Mouse (Mus musculus) embryo, embryonic 10 days (tissue): ENCODE measurements at regions not wholly inside any gene's neighbourhood (a gene's known extent, or its start where the extent isn't known, plus 50 kb on each side); places are given as distances from the start of the nearest gene placed in this dataset.

Experiments used
- DNase-seq: peaks from one replicate; pipeline ENCODE4 v3.0.0-alpha.2; 2015; ENCODE audit warnings: low spot score

DNA sequence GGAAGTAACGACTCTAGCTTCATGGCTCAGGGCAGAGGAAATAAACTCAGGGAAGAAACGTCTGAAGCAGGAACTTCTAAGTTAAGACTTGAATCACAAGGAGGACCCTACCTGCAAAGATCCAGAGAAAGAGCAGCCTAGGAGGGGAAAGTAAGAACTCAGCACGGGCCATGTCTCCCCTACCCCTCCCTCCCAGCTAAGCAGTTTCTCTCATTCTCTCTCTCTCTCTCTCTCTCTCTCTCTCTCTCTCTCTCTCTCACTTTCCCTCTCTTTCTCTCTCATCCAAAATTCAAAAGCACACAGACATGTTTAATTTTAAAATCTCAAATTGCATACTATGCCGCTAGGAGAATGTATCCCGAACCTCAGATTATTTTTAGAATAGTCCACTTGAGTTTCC, 267.3 kb downstream of the Dhx15 start:
- no peak for DNase-seq

DNA sequence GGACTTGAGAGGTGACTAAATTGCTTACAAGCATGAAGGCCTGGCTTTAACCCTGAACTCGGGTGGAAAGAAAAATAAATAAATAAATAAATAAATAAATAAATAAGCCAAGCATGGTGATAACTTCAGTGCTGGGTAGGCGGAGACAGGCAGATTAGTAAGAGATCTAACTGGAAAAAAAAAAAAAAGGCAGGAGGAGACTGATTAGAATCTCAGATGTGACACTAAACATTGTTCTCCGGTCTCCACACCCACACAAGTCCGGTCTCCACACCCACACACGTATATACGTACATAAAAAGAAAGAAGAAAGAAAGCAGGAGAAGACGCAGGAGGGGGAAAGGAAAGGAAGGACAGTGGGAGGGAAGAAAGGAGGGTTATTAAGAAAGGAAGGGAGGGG, 267.8 kb downstream of the Dhx15 start:
- no peak for DNase-seq

DNA sequence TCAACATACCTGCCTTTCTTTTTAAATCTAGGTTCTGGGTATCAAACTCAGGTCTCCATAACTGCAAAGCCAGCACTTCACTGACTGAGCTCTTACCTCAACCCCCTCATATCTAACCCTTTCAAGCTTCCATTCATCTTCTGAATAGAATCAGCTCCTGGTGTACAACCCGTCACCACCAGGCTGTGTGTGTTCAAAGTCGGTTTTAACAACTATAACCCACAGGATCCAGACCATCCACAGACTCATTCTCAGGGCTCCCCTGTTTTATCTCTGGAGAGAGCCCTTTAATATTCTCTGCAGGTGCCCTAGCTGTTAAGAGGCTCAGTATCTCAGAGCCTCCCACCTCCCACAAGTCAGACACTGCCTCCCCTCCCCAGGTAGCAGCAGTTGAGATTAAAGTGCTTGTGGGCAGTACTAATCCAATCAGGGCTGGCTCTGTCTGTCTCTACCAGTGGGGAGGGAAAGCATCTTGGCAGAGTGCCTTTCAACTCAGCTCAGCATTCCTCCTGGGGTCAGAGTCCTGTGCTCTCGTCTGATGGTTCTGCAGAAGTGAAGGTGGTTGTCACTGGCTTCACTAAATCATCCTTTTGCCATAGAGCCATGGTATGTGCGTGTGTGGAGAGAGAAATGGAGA, 272.4 kb downstream of the Dhx15 start:
- DNase-seq, result no peak

DNA sequence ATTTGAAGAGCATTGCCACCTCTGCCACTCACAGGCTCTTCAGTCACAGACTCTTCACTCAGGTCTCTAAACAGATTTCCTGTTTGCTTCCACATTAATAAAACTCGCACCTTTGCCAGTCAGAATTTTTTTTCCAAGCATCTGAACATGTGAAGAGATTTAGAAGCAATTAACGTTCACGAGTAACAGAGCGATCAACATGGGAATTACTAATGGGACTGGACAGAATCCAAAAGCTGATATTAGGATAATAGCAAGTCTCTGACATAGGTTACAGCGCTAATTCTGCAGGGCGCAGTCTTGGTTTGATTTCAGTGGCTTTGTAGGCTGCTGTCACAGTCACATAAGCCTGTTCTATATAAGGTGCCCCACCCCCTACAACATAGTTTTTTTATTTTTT, 275.6 kb downstream of the Dhx15 start:
- no peak for DNase-seq

DNA sequence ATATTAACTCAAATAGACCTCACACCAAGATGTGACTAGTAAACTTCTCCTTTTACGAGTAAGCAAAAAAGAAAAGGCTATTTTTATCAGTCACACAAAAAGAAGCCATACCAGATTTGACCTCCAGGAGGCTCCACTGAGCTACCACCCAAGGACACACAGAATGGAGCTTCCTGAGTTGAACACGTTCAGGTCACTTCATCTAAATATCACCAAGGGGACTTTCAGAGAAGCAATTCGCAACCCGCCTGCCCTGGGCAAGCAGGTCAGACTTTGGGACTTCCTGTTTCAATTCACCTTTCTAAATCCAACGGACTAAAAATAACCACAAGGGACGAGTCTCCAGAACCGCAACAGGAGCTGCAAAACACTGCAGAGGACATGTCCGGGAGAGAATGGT, 281.5 kb downstream of the Dhx15 start:
- no peak for DNase-seq

DNA sequence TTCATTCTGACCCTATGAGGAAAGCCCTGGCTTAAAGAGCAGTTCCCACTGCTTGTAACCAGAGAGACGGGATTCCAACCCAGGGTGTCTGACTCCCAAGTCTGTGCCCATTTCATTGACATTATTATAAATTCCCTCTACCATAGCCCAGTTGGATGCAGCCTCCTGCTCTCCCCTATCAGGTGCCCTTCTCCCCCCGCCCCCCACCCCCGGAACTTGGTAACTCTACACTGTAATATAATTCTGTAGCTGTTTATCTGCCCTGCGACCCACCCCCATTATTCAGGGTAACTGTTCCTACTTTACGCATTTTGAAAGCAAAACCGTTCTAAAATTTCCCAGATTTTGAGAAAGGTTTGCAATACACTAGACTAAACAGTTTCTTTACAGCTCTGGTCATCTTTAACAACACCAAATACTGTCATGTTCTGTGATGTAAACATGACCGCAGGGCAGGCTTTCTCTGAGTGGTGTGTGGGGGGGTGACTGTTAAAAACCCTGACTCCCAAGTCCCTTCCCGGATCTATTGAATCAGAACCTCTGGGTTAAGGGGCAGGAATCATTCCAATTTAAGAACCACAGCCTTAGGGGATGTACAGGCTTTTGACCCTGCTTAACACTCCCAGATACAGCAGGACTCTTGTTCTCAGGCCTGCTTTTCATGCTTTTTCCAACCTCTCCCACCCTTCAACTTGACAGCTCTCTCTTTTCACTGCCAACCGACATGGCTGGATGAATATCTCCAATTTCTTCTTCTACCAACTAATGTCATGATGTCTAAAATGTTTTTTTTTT, 283.8 kb downstream of the Dhx15 start:
- peak; percentile 46 for DNase-seq

DNA sequence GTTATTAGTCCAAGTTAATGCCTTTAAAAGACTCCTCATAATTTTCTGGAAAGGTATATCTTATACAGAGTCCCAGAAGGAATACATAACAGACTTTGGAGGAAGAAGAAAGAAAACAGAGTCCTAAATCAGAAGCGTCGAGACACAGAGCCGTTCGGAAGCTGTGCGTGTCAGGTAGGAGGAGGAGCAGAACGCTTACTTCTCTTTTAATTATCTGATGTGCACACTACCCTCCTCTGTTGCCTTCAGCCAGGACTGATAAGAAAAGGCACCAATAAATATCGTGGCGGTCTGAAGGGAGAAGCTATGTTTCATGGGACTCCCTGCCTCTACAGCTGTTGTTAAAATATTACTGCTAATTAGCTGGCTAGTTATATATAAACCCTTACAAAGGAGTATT, 296.2 kb downstream of the Dhx15 start:
- no peak for DNase-seq

DNA sequence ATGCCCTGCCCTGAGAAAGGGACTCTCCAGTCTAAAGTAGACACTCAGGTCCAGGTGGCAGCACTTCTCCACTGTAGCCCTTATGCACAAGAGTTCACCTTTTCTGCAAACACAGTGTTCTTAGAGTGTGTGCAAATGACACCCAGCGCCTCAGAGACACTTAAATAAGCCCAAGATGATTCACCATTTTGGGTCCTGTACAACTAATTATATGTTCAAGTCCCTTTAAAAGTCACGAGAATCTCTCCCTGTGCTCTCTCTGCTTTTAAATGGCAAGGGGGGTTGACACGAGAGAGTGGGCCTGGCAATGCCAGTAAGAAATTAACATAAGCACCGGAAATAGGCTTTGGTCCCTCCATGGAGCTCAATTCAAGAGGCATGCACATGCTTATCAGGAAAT, 299.0 kb downstream of the Dhx15 start:
- DNase-seq, result no peak

DNA sequence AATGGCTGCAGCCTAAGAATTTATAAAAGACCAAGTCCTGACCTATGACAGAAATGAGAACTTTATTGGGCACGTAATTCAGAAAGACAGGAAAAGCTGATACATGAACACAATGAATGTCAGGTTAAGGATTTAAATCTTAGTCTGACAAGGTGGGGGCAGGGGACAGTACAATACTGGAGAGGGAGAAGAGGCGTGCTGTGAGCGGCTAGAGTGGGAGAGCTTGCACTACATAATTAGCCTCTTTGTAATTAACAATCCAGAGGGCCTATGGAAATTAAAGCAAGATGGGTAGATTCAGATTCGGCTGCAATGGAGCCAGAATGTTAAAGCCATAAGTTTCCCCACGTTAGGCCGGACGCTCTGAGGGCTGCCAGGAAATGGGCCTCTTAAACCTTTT, 301.9 kb downstream of the Dhx15 start:
- DNase-seq, result no peak

DNA sequence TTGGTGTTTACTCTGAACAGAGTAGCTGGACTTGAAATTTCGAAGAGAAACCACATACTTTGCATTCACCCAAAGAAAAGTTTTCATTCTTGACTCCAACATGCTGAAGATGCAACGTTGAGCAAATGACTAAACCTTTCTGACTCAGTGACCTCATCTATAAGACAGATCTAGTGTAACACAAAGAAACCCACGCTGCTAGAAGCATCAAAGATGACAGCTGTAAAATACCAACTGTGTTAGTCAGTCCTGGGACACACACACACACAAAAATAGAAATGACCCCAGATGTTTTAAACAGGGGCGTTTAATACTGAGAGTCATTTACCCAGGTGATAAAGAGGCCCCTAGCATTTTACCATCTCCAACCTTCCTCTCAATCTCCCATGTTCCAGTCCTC, 307.7 kb downstream of the Dhx15 start:
- no peak for DNase-seq

DNA sequence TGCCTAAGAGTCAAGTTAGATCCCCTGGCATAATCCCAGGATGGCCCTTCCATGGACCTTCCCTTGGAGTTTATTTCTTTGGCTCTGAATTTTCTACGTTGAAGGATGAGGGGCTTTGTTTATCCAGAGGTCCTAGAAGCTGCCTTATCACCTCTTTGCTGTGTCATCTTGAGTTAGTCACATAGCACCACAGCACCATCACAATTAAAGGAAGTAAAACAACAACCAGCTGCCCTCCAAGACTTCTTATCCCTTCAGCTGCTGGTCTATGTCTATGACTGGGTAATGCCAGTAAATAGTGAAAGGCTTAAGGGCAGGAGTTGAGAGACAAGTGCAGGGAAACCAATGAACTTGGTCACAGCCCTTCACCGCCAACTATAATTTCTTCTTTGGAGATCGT, 308.1 kb downstream of the Dhx15 start:
- no peak for DNase-seq

DNA sequence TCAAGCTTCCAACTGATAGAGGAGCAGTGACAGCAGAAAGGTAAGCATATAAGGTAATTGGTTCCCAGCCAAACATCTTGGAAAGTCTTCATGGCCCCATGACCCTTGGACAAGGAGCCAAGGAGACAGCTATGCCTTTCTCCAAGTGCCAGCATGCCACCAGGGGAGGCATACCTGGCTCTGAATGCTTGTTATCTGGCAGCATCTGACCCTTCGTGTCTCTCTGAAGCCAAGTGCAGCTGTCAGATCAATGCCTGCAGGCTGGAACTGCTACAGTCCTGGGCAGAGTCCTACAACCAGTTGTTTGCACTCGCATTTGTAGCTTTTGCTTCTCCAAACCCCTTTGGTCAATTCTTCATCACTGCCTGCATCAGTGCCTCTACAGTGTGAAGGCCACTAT, 309.3 kb upstream of the Ppargc1a start:
- no peak for DNase-seq

DNA sequence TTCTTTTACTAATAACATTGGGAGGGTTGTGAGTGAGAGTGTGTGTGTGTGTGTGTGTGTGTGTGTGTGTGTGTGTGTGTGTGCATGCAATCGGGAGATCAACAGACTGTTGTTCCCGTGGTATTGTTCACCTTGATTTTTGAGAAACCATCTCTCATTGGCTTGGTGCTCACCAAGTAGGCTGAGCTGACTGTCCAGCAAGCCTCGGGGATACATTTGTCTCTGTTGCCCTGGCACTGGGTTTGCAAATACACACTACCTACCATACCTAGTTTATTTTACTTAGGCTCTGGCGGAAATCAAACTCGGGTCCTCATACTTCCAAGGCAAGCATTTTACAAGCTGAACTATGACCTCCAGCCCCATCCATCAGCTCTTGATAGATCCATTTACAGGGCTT, 306.0 kb upstream of the Ppargc1a start:
- peak; percentile 16 for DNase-seq

DNA sequence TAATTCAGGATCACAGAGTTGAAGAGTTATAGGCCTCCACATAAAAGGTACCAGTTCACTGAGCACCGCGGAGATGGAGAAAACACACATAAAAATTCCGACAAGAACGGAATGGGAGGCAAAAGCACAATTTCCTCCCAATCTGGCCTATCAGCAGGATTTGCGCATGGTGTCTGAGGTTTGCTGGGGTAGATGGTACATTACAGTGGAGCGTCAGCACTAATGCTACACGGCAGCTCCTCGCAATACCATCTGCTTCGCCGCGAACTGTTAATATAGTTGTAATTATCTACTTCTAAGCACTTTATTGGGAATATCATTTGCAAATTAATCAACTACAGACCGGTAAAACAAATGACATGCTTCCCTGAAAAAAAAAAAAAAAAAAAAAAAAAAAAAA, 304.2 kb upstream of the Ppargc1a start:
- no peak for DNase-seq

DNA sequence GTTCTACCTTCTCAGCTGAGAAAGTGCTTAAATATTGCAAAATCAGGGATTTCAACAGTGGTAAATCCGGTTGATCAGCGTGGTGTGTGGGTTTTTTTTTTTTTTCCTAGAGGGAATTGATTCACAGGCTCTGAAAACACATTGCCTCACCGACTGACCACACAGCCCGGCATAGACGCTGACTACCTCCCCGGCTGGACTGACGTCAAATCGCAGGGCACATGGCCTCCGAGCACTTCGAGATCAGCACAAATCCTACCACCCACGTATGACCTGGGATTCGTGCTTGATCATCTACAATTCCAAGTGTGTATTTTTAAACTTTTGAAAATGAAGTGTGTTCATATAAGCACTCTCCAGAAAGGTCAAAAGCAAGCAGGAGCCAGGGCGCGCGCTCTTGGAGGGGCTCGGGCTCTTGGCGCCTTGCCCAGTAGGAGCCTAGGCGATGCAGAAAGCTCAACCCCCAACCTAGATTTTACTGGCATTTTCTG, 300.7 kb upstream of the Ppargc1a start:
- no peak for DNase-seq

DNA sequence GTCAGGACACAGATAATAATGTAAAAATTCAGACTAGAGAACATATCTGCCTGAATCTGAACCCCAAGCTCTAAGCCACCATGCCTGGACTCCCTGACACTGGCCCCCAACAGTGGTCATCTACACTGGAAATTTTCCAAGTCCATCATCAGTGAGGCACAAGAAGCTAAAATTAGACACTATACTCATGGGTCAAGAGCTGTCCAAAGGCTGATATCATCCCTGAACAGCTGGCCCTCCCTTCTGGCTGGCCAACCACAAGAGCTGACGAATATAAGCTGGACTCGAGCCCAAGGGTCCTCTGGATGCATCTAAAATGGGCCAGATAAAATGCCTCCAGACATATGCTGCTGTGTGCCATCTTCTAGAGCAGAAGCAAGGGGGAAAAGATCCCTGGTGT, 298.5 kb upstream of the Ppargc1a start:
- no peak for DNase-seq

DNA sequence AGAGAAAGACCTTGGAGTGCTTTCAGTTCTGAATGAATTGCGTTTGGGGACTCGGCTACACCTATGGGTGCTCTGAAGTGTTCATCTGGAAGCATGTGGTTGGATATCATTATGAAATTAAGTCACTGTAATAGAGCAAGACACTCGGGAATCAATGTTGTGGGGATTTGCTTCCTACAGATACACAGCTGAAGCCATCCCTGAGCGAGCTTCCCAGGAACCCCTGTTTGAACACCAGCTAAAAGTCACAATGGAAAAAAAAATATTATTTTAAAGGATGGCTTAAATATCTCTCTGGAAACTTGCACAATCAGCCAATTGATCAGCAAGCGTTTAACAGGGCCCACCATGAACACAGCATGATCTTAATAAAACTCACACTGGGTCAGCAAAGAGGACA, 293.0 kb upstream of the Ppargc1a start:
- no peak for DNase-seq

DNA sequence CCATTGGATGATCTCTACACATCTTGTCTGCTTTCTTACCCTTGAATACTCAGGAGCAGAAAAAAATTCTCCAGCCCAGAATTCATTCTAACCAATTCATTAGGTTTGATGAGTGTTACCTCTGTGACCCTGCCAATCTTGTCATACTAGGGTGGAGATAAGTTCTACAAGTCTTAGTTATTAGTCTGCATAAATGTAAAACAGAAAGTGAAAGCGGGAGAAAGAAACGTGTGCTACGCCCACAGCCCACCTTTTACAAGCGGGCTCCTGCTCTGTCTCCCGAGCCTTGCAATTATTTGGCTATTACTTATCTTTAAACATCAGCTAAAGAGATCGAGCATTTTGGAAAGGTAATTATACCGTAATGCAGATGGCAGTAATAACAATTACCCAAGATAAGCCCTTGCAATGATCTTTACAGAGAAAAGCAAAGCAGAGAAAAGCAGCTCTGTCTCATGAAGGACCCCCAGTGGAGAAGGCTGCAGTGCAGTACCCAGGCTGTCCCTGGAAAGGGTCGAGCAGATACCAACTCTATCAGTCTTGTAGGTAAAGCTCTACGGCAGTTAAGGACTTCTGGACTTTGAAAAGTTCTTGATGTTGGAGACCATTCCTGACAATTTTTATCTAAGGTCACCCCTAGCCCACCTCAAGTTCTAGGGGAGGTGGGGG, 286.1 kb upstream of the Ppargc1a start:
- no peak for DNase-seq

DNA sequence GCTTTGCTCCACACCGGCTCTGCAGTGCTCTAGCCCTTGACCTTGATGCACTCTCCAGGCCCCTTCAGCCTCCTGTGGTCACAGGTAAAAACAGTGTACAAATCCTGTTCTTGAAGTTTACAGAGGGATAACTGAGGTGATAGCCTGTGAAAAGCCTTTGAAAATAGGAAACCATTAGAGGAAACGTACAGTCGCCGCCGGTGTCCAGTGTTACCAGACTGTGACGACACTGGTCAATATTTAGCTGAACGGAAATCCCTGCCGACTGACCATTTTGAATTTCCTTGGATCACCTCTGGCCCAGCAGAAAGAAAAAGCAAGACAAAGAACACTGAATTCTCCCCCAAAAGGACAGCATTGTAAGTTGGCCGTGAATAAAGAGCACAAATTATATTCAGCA, 282.6 kb upstream of the Ppargc1a start:
- no peak for DNase-seq

DNA sequence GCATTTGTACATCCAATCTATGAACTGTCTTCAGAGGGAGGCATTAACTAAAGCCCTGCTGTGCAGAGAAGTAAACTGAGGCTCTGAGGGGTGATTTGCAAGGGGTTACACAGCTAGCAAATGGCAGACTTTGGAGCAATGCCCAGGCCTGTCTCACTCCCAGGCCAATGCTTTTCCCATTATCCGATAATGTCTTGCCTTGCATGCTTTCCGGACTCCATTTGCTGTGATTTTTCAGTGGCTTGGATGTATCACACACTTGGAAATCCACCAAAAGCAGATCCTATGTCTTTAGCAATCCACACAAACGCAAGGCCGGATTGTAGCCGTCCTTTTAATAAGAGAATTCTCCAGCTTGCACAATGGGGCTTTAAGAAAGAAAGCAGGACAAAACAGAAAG, 281.7 kb upstream of the Ppargc1a start:
- no peak for DNase-seq

DNA sequence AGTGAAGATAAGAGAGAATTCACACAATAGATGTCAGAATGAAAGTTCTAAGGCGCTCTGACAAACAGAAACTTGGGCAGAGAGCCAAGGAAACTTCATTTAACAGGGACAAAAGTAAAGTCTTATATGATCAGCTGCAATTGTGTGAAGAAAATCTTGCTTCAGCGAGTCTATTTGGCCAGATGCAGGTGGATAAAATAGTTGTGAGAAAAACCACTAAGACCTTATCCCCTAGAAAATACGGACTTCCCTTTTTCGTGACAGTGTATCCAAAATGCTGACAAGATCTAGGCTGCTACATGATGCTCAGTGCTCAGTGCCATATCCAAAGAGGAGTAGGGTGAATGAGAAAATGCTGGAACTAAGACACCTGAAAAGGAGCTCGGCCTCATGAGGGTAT, 274.7 kb upstream of the Ppargc1a start:
- DNase-seq, result no peak

DNA sequence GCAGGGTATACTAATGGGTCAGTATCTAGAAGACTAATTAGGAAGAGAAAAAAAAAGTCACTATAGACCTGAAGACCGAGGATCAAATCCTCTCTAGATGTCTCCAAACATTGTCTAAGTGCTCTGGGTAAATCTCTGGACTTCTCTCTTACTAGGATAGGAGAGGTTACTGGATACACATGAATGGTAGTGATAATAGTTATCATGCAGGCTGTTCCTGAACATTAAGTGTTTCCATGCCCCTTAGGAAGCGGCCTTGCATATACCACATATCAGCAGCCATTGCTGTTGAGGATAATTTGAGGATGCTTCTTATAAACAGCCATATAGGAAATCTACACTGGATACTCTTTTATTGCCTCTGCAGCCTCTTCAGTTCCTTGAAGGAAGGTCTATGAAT, 274.2 kb upstream of the Ppargc1a start:
- DNase-seq, result no peak

DNA sequence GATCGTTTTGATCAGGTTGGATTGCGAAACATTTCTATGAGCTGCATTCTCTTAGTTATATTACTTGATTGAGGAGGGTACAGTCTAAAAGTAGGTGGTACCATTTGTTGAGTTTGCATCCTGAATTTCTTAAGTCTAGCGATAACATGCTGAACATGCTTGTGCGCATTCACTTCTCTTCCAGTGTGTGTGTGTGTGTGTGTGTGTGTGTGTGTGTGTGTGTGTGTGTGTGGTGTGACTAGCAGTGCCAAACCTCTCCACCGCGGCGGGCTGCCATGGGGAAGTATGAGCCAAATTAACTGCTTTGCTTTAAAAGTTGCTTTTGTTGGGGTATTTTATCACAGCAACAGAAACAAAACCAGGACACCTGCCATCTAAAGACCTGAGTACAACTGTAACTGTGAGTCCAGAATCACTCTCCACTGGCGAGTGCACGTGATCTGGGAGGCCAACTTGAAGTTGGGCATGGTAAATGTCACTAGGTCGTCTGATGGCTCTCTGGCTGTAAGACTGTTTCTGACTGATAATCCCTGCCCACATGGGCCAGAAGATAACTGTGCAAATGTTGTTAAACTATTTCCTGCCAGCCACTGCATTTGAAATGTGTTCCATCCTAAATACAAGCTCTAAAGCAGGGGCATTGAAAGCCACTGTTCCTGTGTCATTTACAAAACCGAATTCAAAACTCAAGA, 273.3 kb upstream of the Ppargc1a start:
- no peak for DNase-seq
